Mouse (Mus musculus) G1E (cell line): ENCODE data around the gene Igf2bp3. TPM values are rescaled to one million over a fixed set of nuclear protein-coding genes. Genes with fewer than 3 reads are reported as not detected.

Experiments used
- ATAC-seq: 2 replicates; pipeline ENCODE4 v1.8.0; 2016; ENCODE audit warnings: mild to moderate bottlenecking; ENCODE audit not compliant: insufficient number of reproducible peaks, poor library complexity, low FRiP score, severe bottlenecking; ENCODE audit errors: extremely low read depth
- DNase-seq: peaks from one replicate; pipeline ENCODE4 v3.0.0; 2012; ENCODE audit warnings: low spot score
- H3K27me3 ChIP-seq: 2 replicates; pipeline ENCODE4 v1.6.1; 2012; ENCODE audit warnings: mild to moderate bottlenecking, low read length, inconsistent platforms; ENCODE audit not compliant: insufficient read depth
- H3K36me3 ChIP-seq: replicated peaks from 2 replicates; pipeline ENCODE3; 2012; ENCODE audit warnings: mild to moderate bottlenecking, inconsistent platforms
- H3K4me1 ChIP-seq: 2 replicates; pipeline ENCODE4 v1.6.1; 2012; ENCODE audit warnings: low read depth, low read length, inconsistent platforms, mixed read lengths; ENCODE audit not compliant: insufficient read depth
- H3K4me3 ChIP-seq: 2 replicates; pipeline ENCODE4 v1.5.1; 2012; ENCODE audit warnings: low read depth, mild to moderate bottlenecking, inconsistent platforms, low read length, moderate library complexity, mixed read lengths
- H3K9me3 ChIP-seq: replicated peaks from 2 replicates; pipeline ENCODE4 v1.6.1; 2012; ENCODE audit warnings: inconsistent platforms
- CTCF ChIP-seq: IDR thresholded peaks from 2 replicates; pipeline ENCODE4 v1.5.1; 2012; ENCODE audit warnings: low read depth, low read length, inconsistent platforms, mixed read lengths
- GATA1 ChIP-seq: IDR thresholded peaks from 2 replicates; pipeline ENCODE4 v1.6.1; 2012; ENCODE audit warnings: borderline replicate concordance, low read length, inconsistent platforms, mixed read lengths
- GATA2 ChIP-seq: IDR thresholded peaks from 2 replicates; pipeline ENCODE4 v1.6.1; 2012; ENCODE audit warnings: low read depth, low read length, inconsistent platforms, borderline replicate concordance
- POLR2AphosphoS5 ChIP-seq: IDR thresholded peaks from 2 replicates; pipeline ENCODE4 v1.6.1; 2012; ENCODE audit warnings: low read depth, low read length, inconsistent platforms; ENCODE audit not compliant: insufficient replicate concordance
- TAL1 ChIP-seq: conservative IDR thresholded peaks from 2 replicates; pipeline ENCODE4 v1.6.1; 2012; ENCODE audit warnings: low read depth, low read length, inconsistent platforms, mixed read lengths
- polyA plus RNA-seq: library from polyadenylated mRNA; stranded (reverse); fragments of >175 nt; gene quantifications from 2 replicates; pipeline ENCODE4 v1.2.3, GENCODE M21; 2012
- total RNA-seq, 2 experiments: library from RNA; stranded (forward) in 1 of 2; stranded (reverse) in 1 of 2; fragments of 200-1000 nt in 1 of 2; fragments of >200 nt in 1 of 2; fragmentation: Nextera tagmentation in 1 of 2; gene quantifications; 2 replicates each; pipeline ENCODE4 v1.2.3; 2014 to 2017

The Igf2bp3 gene
- total and polyA plus RNA-seq, 3 experiments = 25.9 to 50.9 (median 41.2) TPM

DNA sequence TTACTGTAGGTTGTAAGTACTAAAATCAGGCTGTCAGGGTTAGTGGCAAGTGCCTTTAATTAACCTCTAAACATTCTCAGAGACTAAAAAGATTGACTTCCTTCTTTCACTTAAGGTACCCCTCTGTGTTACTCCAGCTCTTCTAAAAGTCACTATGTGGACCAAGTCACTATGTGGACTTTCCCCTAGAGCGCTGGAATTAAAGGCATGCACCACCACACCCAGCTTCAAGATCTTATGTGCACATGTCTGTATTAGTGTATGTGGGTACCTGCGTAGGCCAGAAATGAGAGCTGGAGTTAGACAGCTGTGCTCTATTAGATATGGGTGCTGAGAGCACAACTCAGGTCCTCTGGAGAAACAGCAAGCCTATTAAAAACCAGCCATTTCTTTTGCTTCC, 43.1 kb upstream of the Igf2bp3 start:
- DNase-seq (no peak), ATAC-seq (no peak)
- Histone ChIP-seq H3K4me1 (peaks cover 26% of the 10 kb centered on the region), H3K9me3 (no peaks in the 10 kb centered on the region), H3K27me3 (no peaks in the 10 kb centered on the region), H3K4me3 (no peak overlapping the region), H3K36me3 (peaks cover 27% of the 10 kb centered on the region)
- no peak for TF ChIP-seq GATA1
- TF ChIP-seq TAL1 = no peak
- TF ChIP-seq GATA2 = no peak
- no peak for TF ChIP-seq POLR2AphosphoS5
- no peak for TF ChIP-seq CTCF

DNA sequence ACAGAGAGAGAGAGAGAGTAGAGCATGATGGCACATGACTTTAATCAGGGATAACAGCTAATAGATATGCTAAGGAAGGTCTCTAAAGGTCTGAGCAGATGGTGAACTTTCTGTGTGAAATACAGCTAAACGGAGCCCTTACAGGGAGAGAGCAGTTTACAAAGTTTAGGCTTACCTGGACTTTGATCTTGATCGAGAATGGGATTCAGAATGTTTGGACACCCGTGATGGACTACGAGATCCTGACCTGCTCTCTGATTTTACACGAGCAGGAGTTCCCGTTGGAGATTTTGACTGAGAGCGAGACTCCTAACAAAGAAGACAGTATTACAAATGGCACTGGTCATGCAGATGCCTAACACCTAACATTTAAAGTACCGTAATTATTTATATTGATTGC, 37.5 kb upstream of the Igf2bp3 start:
- Histone ChIP-seq H3K9me3 (no peaks in the 10 kb centered on the region), H3K27me3 (no peaks in the 10 kb centered on the region), H3K36me3 (peaks cover 55% of the 10 kb centered on the region), H3K4me3 (no peak overlapping the region), H3K4me1 (peaks cover 7% of the 10 kb centered on the region; the same call in 1 of the 2 replicates)
- ATAC-seq = no peak
- no peak for DNase-seq
- no peak for TF ChIP-seq GATA1
- no peak for TF ChIP-seq TAL1
- no peak for TF ChIP-seq GATA2
- no peak for TF ChIP-seq CTCF
- no peak for TF ChIP-seq POLR2AphosphoS5

GRCm38 (mm10) chr6:49251199-49251598, 36.4 kb upstream of the Igf2bp3 start:
- DNase-seq (no peak), ATAC-seq (no peak)
- no peak for TF ChIP-seq GATA2
- TF ChIP-seq POLR2AphosphoS5 = no peak
- no peak for TF ChIP-seq CTCF
- no peak for TF ChIP-seq GATA1
- no peak for TF ChIP-seq TAL1
- no peaks in the 10 kb centered on the region for H3K9me3 ChIP-seq
- no peak overlapping the region for H3K4me3 ChIP-seq
- peaks cover 63% of the 10 kb centered on the region for H3K36me3 ChIP-seq
- peaks cover 7% of the 10 kb centered on the region; the same call in 1 of the 2 replicates for H3K4me1 ChIP-seq
- no peaks in the 10 kb centered on the region for H3K27me3 ChIP-seq

DNA sequence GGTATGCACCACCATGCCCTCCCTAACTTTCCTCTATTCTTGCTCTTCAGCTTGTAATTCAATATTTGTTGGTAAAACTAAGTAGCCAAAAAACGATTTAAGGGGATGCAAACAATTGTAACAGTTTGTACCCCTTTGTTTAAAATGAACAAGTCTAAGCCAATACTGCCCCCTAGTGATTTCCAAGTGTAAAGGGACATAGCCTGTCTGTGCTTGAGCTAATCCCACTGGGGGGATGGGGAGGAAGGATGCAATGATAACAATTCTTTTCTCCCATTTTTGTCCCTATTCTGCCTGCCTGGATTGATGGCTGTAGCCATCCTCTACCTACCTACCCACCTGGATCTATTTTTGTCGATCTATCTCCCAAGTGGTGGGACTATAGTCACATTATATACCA, 32.5 kb upstream of the Igf2bp3 start:
- no peak; the same call in 1 of the 2 replicates for ATAC-seq
- peaks cover 92% of the 10 kb centered on the region for H3K36me3 ChIP-seq
- DNase-seq = no peak

GRCm38 (mm10) chr6:49242331-49242730, 27.6 kb upstream of the Igf2bp3 start:
- Histone ChIP-seq H3K4me3 (no peak overlapping the region), H3K36me3 (peaks cover 59% of the 10 kb centered on the region), H3K27me3 (no peaks in the 10 kb centered on the region), H3K4me1 (no peaks in the 10 kb centered on the region; the same call in 1 of the 2 replicates), H3K9me3 (no peaks in the 10 kb centered on the region)
- TF ChIP-seq GATA2 = no peak
- DNase-seq = no peak
- ATAC-seq = no peak

More for the DNA sequence above, 32.5 kb upstream of the Igf2bp3 start:
- Histone ChIP-seq H3K27me3 (no peaks in the 10 kb centered on the region), H3K4me1 (peaks cover 7% of the 10 kb centered on the region; the same call in 1 of the 2 replicates), H3K4me3 (no peak overlapping the region), H3K9me3 (no peaks in the 10 kb centered on the region)
- TF ChIP-seq CTCF (peak; percentile 44; the same call in 1 of the 2 replicates), GATA1 (no peak)

GRCm38 (mm10) chr6:49241562-49241961, 26.8 kb upstream of the Igf2bp3 start:
- TF ChIP-seq TAL1 (no peak), GATA1 (no peak), POLR2AphosphoS5 (no peak), CTCF (no peak), GATA2 (no peak)
- no peaks in the 10 kb centered on the region; the same call in 1 of the 2 replicates for H3K4me1 ChIP-seq
- DNase-seq (no peak), ATAC-seq (no peak)
- no peak overlapping the region for H3K4me3 ChIP-seq
- no peaks in the 10 kb centered on the region for H3K27me3 ChIP-seq
- H3K9me3 ChIP-seq = no peaks in the 10 kb centered on the region
- H3K36me3 ChIP-seq = peaks cover 52% of the 10 kb centered on the region

GRCm38 (mm10) chr6:49236331-49236730, 21.6 kb upstream of the Igf2bp3 start:
- Histone ChIP-seq H3K4me1 (peaks cover 8% of the 10 kb centered on the region; the same call in 1 of the 2 replicates), H3K9me3 (no peaks in the 10 kb centered on the region), H3K36me3 (peaks cover 4% of the 10 kb centered on the region), H3K27me3 (peaks cover 6% of the 10 kb centered on the region; the same call in 1 of the 2 replicates), H3K4me3 (no peak overlapping the region)
- ATAC-seq (peak; percentile 100), DNase-seq (no peak)
- TF ChIP-seq TAL1 (no peak), CTCF (no peak), POLR2AphosphoS5 (no peak), GATA2 (no peak), GATA1 (no peak)
